Mouse (Mus musculus): ENCODE data around the gene Tsen2. TPM values are rescaled to one million over a fixed set of nuclear protein-coding genes. Genes with fewer than 3 reads are reported as not detected.

Tsen2 gene
- total RNA-seq, 2 experiments from 2014 or later = 22.2 to 25.7 TPM

- H3K4me3 ChIP-seq = no peak overlapping the region
- no peak overlapping the region for H3K27ac ChIP-seq
- no peak for DNase-seq (ENCODE audit: extremely low spot score in 1 of 2, low spot score in 2 of 2)
- no peak for TF ChIP-seq CTCF (IDR thresholded peaks at IDR 0.05)
- intact Hi-C loops (cut with DNase I) = no loop called here
Observed at GRCm38 (mm10) chr6:115583430-115584125, 39.1 kb downstream of the Tsen2 start.

GRCm38 (mm10) chr6:115584176-115584575 is 39.7 kb downstream of the Tsen2 start:
- no peak for TF ChIP-seq CTCF (IDR thresholded peaks at IDR 0.05)
- no peak overlapping the region for H3K27ac ChIP-seq
- intact Hi-C loops (cut with DNase I) = no loop called here
- no peak for DNase-seq (ENCODE audit: extremely low spot score in 1 of 2, low spot score in 2 of 2)
- H3K4me3 ChIP-seq = no peak overlapping the region

GRCm38 (mm10) chr6:115586321-115586720 is 41.9 kb downstream of the Tsen2 start:
- DNase-seq (ENCODE audit: extremely low spot score in 1 of 2, low spot score in 2 of 2) = no peak
- Histone ChIP-seq H3K27ac (no peak overlapping the region), H3K4me3 (no peak overlapping the region)
- intact Hi-C loops (cut with DNase I) = no loop called here
- no peak for TF ChIP-seq CTCF (IDR thresholded peaks at IDR 0.05)

GRCm38 (mm10) chr6:115591692-115592359 is 47.4 kb downstream of the Tsen2 start:
- Histone ChIP-seq H3K27ac (no peak overlapping the region), H3K4me3 (no peak overlapping the region)
- no peak for TF ChIP-seq CTCF (IDR thresholded peaks at IDR 0.05)
- no peak for DNase-seq (ENCODE audit: extremely low spot score in 1 of 2, low spot score in 2 of 2)
- intact Hi-C loops (cut with DNase I) = no loop called here

GRCm38 (mm10) chr6:115592458-115592857 is 48.0 kb downstream of the Tsen2 start, which contains the start of gene Mkrn2os:
Gene Mkrn2os, minus strand, starts transcription at chr6:115592576.
- intact Hi-C loops (cut with DNase I) = no loop called here
- no peak for TF ChIP-seq CTCF (IDR thresholded peaks at IDR 0.05)
- H3K4me3 ChIP-seq = no peak within 1 kb of the TSS
- H3K27ac ChIP-seq = no peak within 1 kb of the TSS
- no peak for DNase-seq (ENCODE audit: extremely low spot score in 1 of 2, low spot score in 2 of 2)

- Histone ChIP-seq H3K27ac (no peak overlapping the region), H3K4me3 (no peak overlapping the region)
- intact Hi-C loops (cut with DNase I) = no loop called here
- TF ChIP-seq CTCF (IDR thresholded peaks at IDR 0.05) = no peak
- DNase-seq (ENCODE audit: extremely low spot score in 1 of 2, low spot score in 2 of 2) = no peak
Observed at GRCm38 (mm10) chr6:115593252-115593651, 48.8 kb downstream of the Tsen2 start.

GRCm38 (mm10) chr6:115594463-115594862 is 50.0 kb downstream of the Tsen2 start:
- no peak for DNase-seq (ENCODE audit: extremely low spot score in 1 of 2, low spot score in 2 of 2)
- intact Hi-C loops (cut with DNase I) = no loop called here
- Histone ChIP-seq H3K27ac (no peak overlapping the region), H3K4me3 (no peak overlapping the region)
- no peak for TF ChIP-seq CTCF (IDR thresholded peaks at IDR 0.05)

GRCm38 (mm10) chr6:115595667-115596066 is 51.2 kb downstream of the Tsen2 start:
- TF ChIP-seq CTCF (IDR thresholded peaks at IDR 0.05) = no peak
- intact Hi-C loops (cut with DNase I) = no loop called here
- DNase-seq (ENCODE audit: extremely low spot score in 1 of 2, low spot score in 2 of 2) = no peak
- no peak overlapping the region for H3K4me3 ChIP-seq
- no peak overlapping the region for H3K27ac ChIP-seq

GRCm38 (mm10) chr6:115601322-115601714 is 56.9 kb downstream of the Tsen2 start:
- intact Hi-C loops (cut with DNase I) = loop anchor here (1.0 kb wide), 2 partner anchors 75 to 207 kb away; partner anchors contain the start of genes Raf1 and Rpl32
- TF ChIP-seq CTCF (IDR thresholded peaks at IDR 0.05) = no peak; the same call in none of the 2 replicates

GRCm38 (mm10) chr6:115601715-115602523 is 57.5 kb downstream of the Tsen2 start, which contains the start of gene Mkrn2:
Gene Mkrn2, plus strand, starts transcription at chr6:115601902.
- TF ChIP-seq CTCF (IDR thresholded peaks at IDR 0.05) = no peak; the same call in 1 of the 2 replicates
- DNase-seq (ENCODE audit: extremely low spot score in 1 of 2, low spot score in 2 of 2) = peak; percentile 78 to 83
- intact Hi-C loops (cut with DNase I) = loop anchor here (1.0 kb wide), 2 partner anchors 74 to 206 kb away; partner anchors contain the start of genes Raf1 and Rpl32
- Histone ChIP-seq H3K4me3 (peak within 1 kb of the TSS; percentile 86), H3K27ac (peak within 1 kb of the TSS; percentile 89)

More at GRCm38 (mm10) chr6:115601322-115601714, 56.9 kb downstream of the Tsen2 start:
- no peak overlapping the region for H3K27ac ChIP-seq
- H3K4me3 ChIP-seq = peak overlapping the region; percentile 86
- no peak for DNase-seq (ENCODE audit: extremely low spot score in 1 of 2, low spot score in 2 of 2)

GRCm38 (mm10) chr6:115606461-115606860 is 62.0 kb downstream of the Tsen2 start:
- Histone ChIP-seq H3K27ac (peak overlapping the region; percentile 28), H3K4me3 (no peak overlapping the region)
- TF ChIP-seq CTCF (IDR thresholded peaks at IDR 0.05) = no peak
- intact Hi-C loops (cut with DNase I) = no loop called here
- DNase-seq (ENCODE audit: extremely low spot score in 1 of 2, low spot score in 2 of 2) = no peak

All from left cerebral cortex, adult 2 months (tissue).